Mouse (Mus musculus) forebrain, postnatal 0 days (tissue): ENCODE results near the gene Hdac4. TPM values are rescaled to one million over a fixed set of nuclear protein-coding genes. Genes with fewer than 3 reads are reported as not detected.

Source experiments
- ATAC-seq: fragments of 200-750 bp; cut with Nextera tagmentation; 2 replicates; pipeline ENCODE4 v1.8.0; 2017; ENCODE audit warnings: mild to moderate bottlenecking, moderate library complexity
- DNase-seq: peaks from one replicate; pipeline ENCODE4 v3.0.0-alpha.2; 2015
- H3K27ac ChIP-seq: fragments of 300-500 bp; sonication (generic); 2 replicates; pipeline ENCODE4 v1.5.1; 2014; ENCODE audit warnings: low read depth, mild to moderate bottlenecking, antibody characterized with exemption, low read length, moderate library complexity, mixed read lengths
- H3K27me3 ChIP-seq: fragments of 300-500 bp; sonication (generic); 2 replicates; pipeline ENCODE4 v1.6.1; 2014; ENCODE audit warnings: mild to moderate bottlenecking, low read length, mixed read lengths; ENCODE audit not compliant: insufficient read depth
- H3K36me3 ChIP-seq: fragments of 300-500 bp; sonication (generic); 2 replicates; pipeline ENCODE4 v1.6.1; 2014; ENCODE audit warnings: mild to moderate bottlenecking, moderate library complexity; ENCODE audit not compliant: insufficient read depth
- H3K4me1 ChIP-seq: fragments of 300-500 bp; sonication (generic); 2 replicates; pipeline ENCODE4 v1.6.1; 2014; ENCODE audit warnings: antibody characterized with exemption; ENCODE audit not compliant: insufficient read depth
- H3K4me2 ChIP-seq: fragments of 300-500 bp; sonication (generic); 2 replicates; pipeline ENCODE4 v1.6.1; 2014; ENCODE audit warnings: low read depth, mild to moderate bottlenecking, moderate library complexity
- H3K4me3 ChIP-seq: fragments of 300-500 bp; sonication (generic); 2 replicates; pipeline ENCODE4 v1.5.1; 2014; ENCODE audit warnings: low read depth, low read length, mixed read lengths
- H3K9ac ChIP-seq: fragments of 300-500 bp; sonication (generic); 2 replicates; pipeline ENCODE4 v1.6.1; 2014; ENCODE audit warnings: mild to moderate bottlenecking
- H3K9me3 ChIP-seq: fragments of 300-500 bp; sonication (generic); 2 replicates; pipeline ENCODE4 v1.6.1; 2016; ENCODE audit warnings: low read length
- CTCF ChIP-seq: sonication (generic); IDR thresholded peaks from 2 replicates; pipeline ENCODE4 v1.5.1; 2016; ENCODE audit warnings: antibody characterized with exemption, control low read depth, low read depth
- WGBS: fragments of 180-500 bp; shearing (Covaris S2); extraction: QIAGEN DNeasy Blood & Tissue Kit; methylation state at CpG from one replicate; pipeline ENCODE4 v1.1.7; 2014; 5-methylcytosine and 5-hydroxymethylcytosine counted together
- polyA plus RNA-seq: library from polyadenylated mRNA; unstranded; fragments of >200 nt; fragmentation: Nextera tagmentation; extraction: Ambion mirVana; gene quantifications from 2 replicates; pipeline ENCODE4 v1.2.1, GENCODE M21; 2015
- total RNA-seq: library from RNA; depleted of rRNA; stranded (reverse); fragments of >200 nt; gene quantifications from 2 replicates; pipeline ENCODE4 v1.2.3, GENCODE M21; 2014

Gene Hdac4
- total and polyA plus RNA-seq, 2 experiments from 2014 or later = 21.3 to 57.0 TPM

DNA sequence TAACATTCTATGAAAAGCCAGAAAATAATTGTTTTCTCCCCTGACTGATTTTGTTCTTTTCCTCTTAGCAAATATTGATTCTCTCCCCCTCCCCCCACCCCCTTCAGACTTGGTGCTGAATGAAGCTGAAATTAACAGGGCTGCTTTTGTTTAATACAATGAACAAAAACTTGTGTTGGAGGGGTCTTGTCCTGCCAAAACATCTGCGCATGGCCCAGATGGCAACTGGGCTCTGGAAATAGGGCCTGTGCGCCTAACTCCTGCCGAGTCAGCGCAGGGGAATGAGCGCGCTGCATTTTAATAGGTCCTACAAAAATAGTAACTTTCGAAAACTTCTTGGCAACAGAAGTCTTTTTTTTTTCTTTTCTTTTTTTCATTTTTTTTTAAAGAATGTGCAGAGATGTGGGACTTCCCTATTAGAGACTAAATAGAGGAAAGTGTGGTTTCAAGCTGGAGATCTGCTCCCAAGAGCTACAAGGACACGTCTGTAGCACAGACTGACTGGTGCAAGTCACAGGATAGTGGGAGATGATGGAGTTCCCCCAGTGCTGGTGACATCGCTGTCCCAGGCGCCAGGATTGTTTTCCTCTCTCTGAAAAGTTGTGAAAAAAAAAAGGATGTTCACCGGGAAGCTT is 20.6 kb upstream of the Hdac4 start:
- H3K9ac ChIP-seq = no peak overlapping the region
- 27% methylated on average over 11 of the region's 11 CpGs for WGBS
- H3K27me3 ChIP-seq = peaks cover 2% of the 10 kb centered on the region; the same call in 1 of the 2 replicates
- H3K27ac ChIP-seq = no peak overlapping the region
- H3K4me1 ChIP-seq = peaks cover 7% of the 10 kb centered on the region; the same call in 1 of the 2 replicates
- H3K4me3 ChIP-seq = no peak overlapping the region
- ATAC-seq = peak; percentile 47; the same call in 1 of the 2 replicates
- no peaks in the 10 kb centered on the region for H3K9me3 ChIP-seq
- peak; percentile 36 for DNase-seq
- H3K4me2 ChIP-seq = no peak overlapping the region
- no peaks in the 10 kb centered on the region for H3K36me3 ChIP-seq
- no peak for TF ChIP-seq CTCF

DNA sequence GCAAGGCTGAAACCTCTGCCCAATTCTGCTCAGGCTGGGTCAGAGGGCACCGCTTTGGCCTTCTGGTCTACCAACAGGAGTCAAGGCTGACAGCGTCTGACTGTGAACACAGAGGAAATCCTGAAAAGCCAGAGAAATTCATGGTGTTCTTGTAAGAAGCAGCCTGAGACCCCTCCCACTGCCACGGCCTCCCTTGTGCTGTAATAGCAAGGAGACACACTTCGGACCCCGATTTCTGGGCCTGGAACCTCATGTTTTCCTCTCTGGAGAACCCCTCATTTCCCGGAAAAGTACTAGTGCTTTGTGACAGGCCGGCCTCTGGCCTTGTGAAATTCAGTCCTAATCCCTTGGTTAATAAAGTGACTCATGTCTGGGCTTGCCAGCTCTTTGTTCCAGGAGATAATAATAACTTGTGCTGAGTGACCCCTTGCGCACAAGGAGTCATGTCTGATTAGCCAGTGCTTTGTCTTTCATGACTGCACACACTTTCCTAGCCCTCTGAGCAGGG is 19.7 kb upstream of the Hdac4 start:
- Histone ChIP-seq H3K9me3 (no peaks in the 10 kb centered on the region), H3K4me3 (no peak overlapping the region), H3K36me3 (no peaks in the 10 kb centered on the region), H3K4me1 (peaks cover 7% of the 10 kb centered on the region; the same call in 1 of the 2 replicates), H3K27me3 (peaks cover 2% of the 10 kb centered on the region; the same call in 1 of the 2 replicates), H3K4me2 (no peak overlapping the region), H3K27ac (no peak overlapping the region), H3K9ac (no peak overlapping the region)
- 79% methylated on average over 8 of the region's 8 CpGs for WGBS
- no peak for ATAC-seq
- TF ChIP-seq CTCF = no peak
- no peak for DNase-seq

DNA sequence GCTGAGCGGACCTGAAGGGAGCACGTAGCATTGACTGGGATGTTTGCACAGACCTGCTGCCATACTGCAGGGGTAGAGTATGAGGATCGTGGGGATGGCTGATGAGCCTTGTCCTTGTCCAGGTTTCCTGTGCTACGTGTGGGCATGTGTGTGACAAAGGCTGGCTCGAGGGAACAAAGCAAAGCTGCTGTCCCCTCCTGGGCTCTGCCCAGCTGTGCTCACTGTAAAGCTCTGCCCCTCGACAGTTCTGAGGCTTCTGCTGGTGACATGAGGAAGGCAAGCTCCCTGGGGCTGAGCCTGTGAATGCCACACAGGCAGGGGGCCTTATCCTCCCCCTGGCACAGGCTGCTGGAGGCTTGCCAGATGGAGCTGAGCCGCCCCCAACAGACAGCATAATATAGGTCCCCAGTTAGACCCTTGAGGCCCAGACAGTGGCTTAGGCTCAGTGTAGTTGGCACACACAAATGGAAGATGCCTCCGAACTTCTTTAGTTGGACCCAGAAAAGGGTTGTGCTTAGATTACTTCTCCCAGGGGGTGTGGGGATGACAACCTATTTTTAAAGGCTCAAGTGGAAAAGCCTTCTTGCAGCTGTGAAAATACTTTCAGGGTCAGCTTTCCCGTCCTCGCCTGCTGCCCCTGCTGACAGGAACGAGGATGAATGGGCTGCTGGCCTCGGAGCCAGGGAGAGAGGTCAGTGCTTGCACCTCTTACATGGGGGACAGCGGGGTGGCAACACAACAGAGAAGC is 16.7 kb upstream of the Hdac4 start:
- Histone ChIP-seq H3K9ac (no peak overlapping the region), H3K27ac (no peak overlapping the region), H3K4me3 (no peak overlapping the region), H3K36me3 (no peaks in the 10 kb centered on the region), H3K4me1 (peaks cover 7% of the 10 kb centered on the region; the same call in 1 of the 2 replicates), H3K9me3 (no peaks in the 10 kb centered on the region), H3K4me2 (no peak overlapping the region), H3K27me3 (peaks cover 2% of the 10 kb centered on the region; the same call in 1 of the 2 replicates)
- WGBS = 25% methylated on average over 13 of the region's 13 CpGs
- ATAC-seq (peak; percentile 70), DNase-seq (peak; percentile 56)
- no peak for TF ChIP-seq CTCF

DNA sequence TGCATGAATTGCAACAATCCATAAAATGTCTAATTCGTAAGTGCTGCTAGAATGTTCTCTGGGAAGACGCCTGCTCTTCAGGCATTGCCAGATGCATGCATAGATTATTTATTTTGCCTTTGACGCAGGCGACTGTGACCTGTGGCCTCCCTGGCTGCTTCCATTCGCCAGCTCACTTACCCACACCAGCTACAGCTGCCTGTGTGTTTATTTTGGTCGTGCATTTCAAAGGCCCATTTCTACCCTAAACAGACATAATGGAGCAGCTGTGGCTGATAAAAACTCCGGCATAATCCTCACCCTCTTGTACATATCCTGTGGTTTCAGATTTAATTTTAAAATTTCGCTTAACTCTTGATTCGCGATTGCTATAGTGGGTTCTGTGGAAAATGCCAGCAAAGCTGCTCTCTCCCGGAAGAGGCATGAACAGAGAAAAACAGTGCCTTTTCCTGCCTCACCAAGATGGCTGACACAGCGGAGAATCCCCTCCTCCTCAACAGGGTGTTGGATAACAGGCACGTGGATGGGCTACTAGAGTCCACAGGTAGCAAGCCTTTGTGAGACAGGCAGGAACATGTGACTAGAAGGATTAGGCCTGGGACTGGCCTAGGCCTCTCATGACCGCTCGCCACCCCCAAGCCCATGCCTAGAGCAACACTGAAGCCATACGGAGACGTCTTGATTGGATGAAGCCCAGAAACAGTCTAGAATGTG is 7.3 kb upstream of the Hdac4 start:
- no peak overlapping the region for H3K27ac ChIP-seq
- no peaks in the 10 kb centered on the region for H3K27me3 ChIP-seq
- H3K36me3 ChIP-seq = no peaks in the 10 kb centered on the region
- ATAC-seq = peak; percentile 71
- 74% methylated on average over 17 of the region's 17 CpGs for WGBS
- no peak overlapping the region for H3K9ac ChIP-seq
- no peak for DNase-seq
- no peaks in the 10 kb centered on the region for H3K9me3 ChIP-seq
- H3K4me1 ChIP-seq = no peaks in the 10 kb centered on the region
- no peak for TF ChIP-seq CTCF
- no peak overlapping the region for H3K4me3 ChIP-seq
- no peak overlapping the region for H3K4me2 ChIP-seq

DNA sequence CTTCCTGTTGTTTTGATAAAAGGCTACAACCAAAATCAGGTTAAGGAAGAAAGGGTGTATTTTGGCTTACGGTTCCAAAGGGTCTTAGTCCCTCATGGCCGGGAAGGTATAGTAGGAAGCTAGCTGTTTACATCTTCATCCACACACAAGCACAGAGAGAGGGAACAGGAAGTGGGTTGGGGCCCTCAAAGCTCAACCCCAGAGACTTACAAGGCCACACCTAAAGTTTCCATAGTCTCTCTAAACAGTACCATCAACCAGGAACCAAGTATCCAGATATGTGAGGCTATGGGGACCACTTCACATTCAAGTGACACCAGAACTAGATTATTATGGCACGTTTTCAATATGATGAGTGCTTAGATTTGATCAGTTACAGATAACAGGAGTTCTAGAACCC is 5.0 kb downstream of the Hdac4 start:
- no peak for DNase-seq

DNA sequence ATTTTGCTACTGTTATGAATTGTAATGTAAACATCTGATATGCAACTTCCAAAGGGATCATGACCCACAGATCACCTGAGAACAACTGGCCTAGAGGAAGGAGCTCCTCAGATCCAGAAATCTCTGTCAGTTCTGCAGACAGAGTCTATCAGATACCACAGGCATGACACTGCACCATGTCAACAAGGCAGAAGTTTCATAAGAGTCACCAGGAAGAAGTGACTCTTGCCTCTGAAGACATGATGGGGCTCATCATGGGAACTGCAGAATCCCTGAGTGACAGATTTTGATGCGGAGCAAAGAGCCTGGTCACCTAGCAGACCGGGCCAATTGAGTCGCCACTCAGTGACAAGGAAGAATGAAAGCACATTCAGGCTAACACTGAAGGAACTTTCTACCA is 8.4 kb downstream of the Hdac4 start:
- H3K9ac ChIP-seq = no peak overlapping the region
- no peak overlapping the region for H3K4me3 ChIP-seq
- H3K36me3 ChIP-seq = no peaks in the 10 kb centered on the region
- no peak for ATAC-seq
- no peaks in the 10 kb centered on the region for H3K4me1 ChIP-seq
- H3K27me3 ChIP-seq = no peaks in the 10 kb centered on the region
- no peak overlapping the region for H3K4me2 ChIP-seq
- DNase-seq = no peak
- WGBS = 84% methylated on average over 3 of the region's 3 CpGs
- H3K9me3 ChIP-seq = no peaks in the 10 kb centered on the region
- no peak overlapping the region for H3K27ac ChIP-seq
- TF ChIP-seq CTCF = no peak

More for the DNA sequence above, 5.0 kb downstream of the Hdac4 start:
- no peak overlapping the region for H3K27ac ChIP-seq
- ATAC-seq = no peak
- H3K4me2 ChIP-seq = no peak overlapping the region
- H3K27me3 ChIP-seq = no peaks in the 10 kb centered on the region
- peaks cover 5% of the 10 kb centered on the region for H3K4me1 ChIP-seq
- H3K9ac ChIP-seq = no peak overlapping the region
- H3K9me3 ChIP-seq = no peaks in the 10 kb centered on the region
- no peak overlapping the region for H3K4me3 ChIP-seq
- 86% methylated on average over 3 of the region's 3 CpGs for WGBS
- no peaks in the 10 kb centered on the region for H3K36me3 ChIP-seq
- TF ChIP-seq CTCF = no peak
